Mouse (Mus musculus): Measurements from ENCODE around the gene Itgae. TPM values are rescaled to one million over a fixed set of nuclear protein-coding genes. Genes with fewer than 3 reads are reported as not detected.

Itgae gene
- total and polyA plus RNA-seq, 2 experiments from 2014 or later, result 0.10 TPM; not detected in 1

- Histone ChIP-seq H3K4me2 (ENCODE audit: low read depth, low read length, poor library complexity, severe bottlenecking) (no peak overlapping the region), H3K4me3 (ENCODE audit: low read depth, low read length) (no peak overlapping the region), H3K27ac (ENCODE audit: low read depth, low read length) (no peak overlapping the region), H3K27me3 (ENCODE audit: insufficient read depth, low read length) (no peaks in the 10 kb centered on the region), H3K4me1 (ENCODE audit: insufficient read depth, low read length) (0 out of 2 replicates have a peak, but pooled peaks cover 4% of the 10 kb centered on the region), H3K9me3 (ENCODE audit: low read length) (no peaks in the 10 kb centered on the region), H3K9ac (replicated peaks; ENCODE audit: low read length, poor library complexity, severe bottlenecking) (no peak overlapping the region), H3K36me3 (ENCODE audit: insufficient read depth, low read length) (no peaks in the 10 kb centered on the region)
- TF ChIP-seq CTCF (IDR thresholded peaks at IDR 0.05), result no peak
- no peak for DNase-seq (ENCODE audit: low spot score)
- no peak for ATAC-seq (ENCODE audit: low FRiP score)
- 92% methylated on average over 5 of the region's 5 CpGs for WGBS
These were observed 43.8 kb downstream of the Itgae start for GRCm38 (mm10) chr11:73134222-73134621.

DNA sequence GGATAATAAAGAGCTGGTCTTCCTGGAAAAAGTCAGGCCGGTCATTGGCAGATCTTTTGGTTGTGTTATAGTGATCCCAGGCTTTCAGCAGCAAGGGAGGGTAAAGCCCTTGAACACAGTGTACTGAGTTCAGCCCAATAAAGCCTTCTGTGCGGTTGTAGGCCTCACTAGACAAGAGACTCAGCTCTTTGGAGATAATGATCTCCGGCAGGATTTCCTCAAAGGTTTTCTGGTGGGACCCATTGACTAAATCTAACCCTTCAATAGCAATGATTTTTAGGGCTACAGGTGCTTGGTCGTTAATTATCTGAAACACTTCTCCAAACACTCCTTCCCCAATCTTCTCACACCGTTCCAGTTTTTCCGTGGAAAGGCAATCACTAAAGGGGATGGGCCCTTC is 46.2 kb downstream of the Itgae start:
- 94% methylated on average over 6 of the region's 6 CpGs for WGBS

DNA sequence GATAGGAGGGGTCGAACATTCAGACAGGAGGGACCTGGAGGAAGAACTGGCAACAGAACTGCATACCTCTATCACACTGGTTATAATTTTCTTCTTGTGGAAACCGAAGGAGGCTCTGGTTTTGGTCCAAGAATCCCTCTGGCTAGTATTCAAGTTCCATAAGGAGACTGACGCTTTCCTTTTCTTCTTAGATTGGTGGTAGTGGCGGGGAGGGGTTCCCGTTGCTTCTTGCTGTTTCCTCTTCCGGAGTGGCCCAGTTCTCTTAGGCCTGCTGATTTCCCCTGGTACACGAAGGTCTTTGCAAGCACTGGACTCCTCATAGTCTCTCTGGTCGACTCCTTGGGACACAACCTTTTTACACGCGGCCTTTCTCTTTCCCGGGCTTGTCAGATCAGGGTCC is 46.7 kb downstream of the Itgae start:
- ATAC-seq (ENCODE audit: low FRiP score), result no peak

More for the DNA sequence above, 46.2 kb downstream of the Itgae start:
- H3K9ac ChIP-seq (replicated peaks; ENCODE audit: low read length, poor library complexity, severe bottlenecking), result no peak overlapping the region
- peak overlapping the region; percentile 85; the same call in 1 of the 2 replicates for H3K4me2 ChIP-seq (ENCODE audit: low read depth, low read length, poor library complexity, severe bottlenecking)
- no peak for TF ChIP-seq CTCF (IDR thresholded peaks at IDR 0.05)
- DNase-seq (ENCODE audit: low spot score) (no peak), ATAC-seq (ENCODE audit: low FRiP score) (no peak)
- no peaks in the 10 kb centered on the region for H3K27me3 ChIP-seq (ENCODE audit: insufficient read depth, low read length)
- no peaks in the 10 kb centered on the region for H3K36me3 ChIP-seq (ENCODE audit: insufficient read depth, low read length)
- H3K27ac ChIP-seq (ENCODE audit: low read depth, low read length), result no peak overlapping the region
- H3K9me3 ChIP-seq (ENCODE audit: low read length), result no peaks in the 10 kb centered on the region
- H3K4me3 ChIP-seq (ENCODE audit: low read depth, low read length), result no peak overlapping the region
- 0 out of 2 replicates have a peak, but pooled peaks cover 4% of the 10 kb centered on the region for H3K4me1 ChIP-seq (ENCODE audit: insufficient read depth, low read length)

DNA sequence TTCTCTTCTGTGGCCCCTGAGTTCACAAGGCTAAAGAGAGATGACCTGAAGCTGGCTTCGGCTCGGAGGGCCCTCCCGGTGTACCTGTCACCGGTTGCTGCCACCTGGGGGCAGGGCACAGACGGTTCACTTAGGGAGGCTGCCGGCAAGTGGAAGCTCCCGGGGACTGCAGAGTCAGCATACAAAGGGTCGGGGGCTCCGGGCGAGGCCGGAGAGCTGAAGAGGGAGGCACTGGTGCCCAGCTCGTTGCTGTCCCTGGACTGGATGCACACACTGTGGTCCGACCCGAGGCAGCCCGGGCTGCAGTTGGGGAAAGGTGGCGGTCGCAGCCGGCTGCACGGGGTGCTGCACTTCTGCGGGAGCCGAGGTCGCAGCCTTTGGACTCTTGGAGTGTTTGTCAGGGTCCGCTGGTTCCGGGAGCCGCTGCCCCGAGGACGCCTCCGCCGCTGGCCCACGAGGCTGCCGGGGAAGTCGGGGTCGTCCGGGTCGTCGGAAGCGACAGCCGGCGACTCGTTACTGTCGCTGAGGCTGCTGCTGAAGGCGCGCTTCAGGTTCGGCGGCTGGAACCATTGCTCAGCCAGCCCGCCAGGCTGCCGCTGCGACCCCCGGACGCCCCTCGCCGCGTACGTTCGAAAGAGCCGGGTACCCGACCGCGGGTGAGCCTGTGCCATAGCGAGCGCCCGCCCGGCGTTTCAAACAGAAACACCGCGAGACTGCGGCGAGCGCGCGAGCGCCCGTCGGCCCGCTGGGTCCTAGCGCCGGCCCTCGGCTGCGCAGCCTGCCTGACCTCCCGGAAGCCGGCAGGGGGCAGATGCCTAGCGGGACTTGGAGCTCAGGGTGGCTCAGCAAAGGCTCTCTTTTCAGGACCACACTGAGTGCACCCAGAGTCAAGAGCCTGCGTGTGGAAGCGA is 47.5 kb downstream of the Itgae start, which contains the start of gene Haspin:
Gene Haspin (minus strand): TSS at position 704 of the 911 bp plus-strand sequence.
- Histone ChIP-seq H3K4me2 (ENCODE audit: low read depth, low read length, poor library complexity, severe bottlenecking) (peak within 1 kb of the TSS; percentile 85), H3K9me3 (ENCODE audit: low read length) (no peaks in the 10 kb centered on the region), H3K4me3 (ENCODE audit: low read depth, low read length) (peak within 1 kb of the TSS; percentile 68), H3K36me3 (ENCODE audit: insufficient read depth, low read length) (no peaks in the 10 kb centered on the region), H3K27ac (ENCODE audit: low read depth, low read length) (no peak within 1 kb of the TSS), H3K27me3 (ENCODE audit: insufficient read depth, low read length) (no peaks in the 10 kb centered on the region), H3K9ac (replicated peaks; ENCODE audit: low read length, poor library complexity, severe bottlenecking) (peak within 1 kb of the TSS; percentile 52), H3K4me1 (ENCODE audit: insufficient read depth, low read length) (0 out of 2 replicates have a peak, but pooled peaks cover 4% of the 10 kb centered on the region)
- DNase-seq (ENCODE audit: low spot score), result peak; percentile 90
- TF ChIP-seq CTCF (IDR thresholded peaks at IDR 0.05), result peak; percentile 93
- ATAC-seq (ENCODE audit: low FRiP score), result peak; percentile 95
- under 1% methylated on average over 84 of the region's 84 CpGs for WGBS

More for the DNA sequence above, 46.7 kb downstream of the Itgae start:
- Histone ChIP-seq H3K36me3 (ENCODE audit: insufficient read depth, low read length) (no peaks in the 10 kb centered on the region), H3K27ac (ENCODE audit: low read depth, low read length) (no peak overlapping the region), H3K9me3 (ENCODE audit: low read length) (no peaks in the 10 kb centered on the region), H3K9ac (replicated peaks; ENCODE audit: low read length, poor library complexity, severe bottlenecking) (no peak overlapping the region), H3K4me1 (ENCODE audit: insufficient read depth, low read length) (0 out of 2 replicates have a peak, but pooled peaks cover 4% of the 10 kb centered on the region), H3K27me3 (ENCODE audit: insufficient read depth, low read length) (no peaks in the 10 kb centered on the region), H3K4me3 (ENCODE audit: low read depth, low read length) (peak overlapping the region; percentile 68), H3K4me2 (ENCODE audit: low read depth, low read length, poor library complexity, severe bottlenecking) (peak overlapping the region; percentile 85)
- TF ChIP-seq CTCF (IDR thresholded peaks at IDR 0.05), result no peak
- DNase-seq (ENCODE audit: low spot score), result no peak
- WGBS, result 40% methylated on average over 11 of the region's 11 CpGs

- no peak overlapping the region for H3K4me2 ChIP-seq (ENCODE audit: low read depth, low read length, poor library complexity, severe bottlenecking)
- TF ChIP-seq CTCF (IDR thresholded peaks at IDR 0.05), result no peak
- H3K9ac ChIP-seq (replicated peaks; ENCODE audit: low read length, poor library complexity, severe bottlenecking), result no peak overlapping the region
- ATAC-seq (ENCODE audit: low FRiP score) (no peak), DNase-seq (ENCODE audit: low spot score) (no peak)
- no peaks in the 10 kb centered on the region for H3K4me1 ChIP-seq (ENCODE audit: insufficient read depth, low read length)
- H3K36me3 ChIP-seq (ENCODE audit: insufficient read depth, low read length), result no peaks in the 10 kb centered on the region
- no peaks in the 10 kb centered on the region for H3K9me3 ChIP-seq (ENCODE audit: low read length)
- no peak overlapping the region for H3K27ac ChIP-seq (ENCODE audit: low read depth, low read length)
- 56% methylated on average over 1 of the region's 1 CpGs for whole genome bisulfite sequencing
- H3K4me3 ChIP-seq (ENCODE audit: low read depth, low read length), result no peak overlapping the region
- no peaks in the 10 kb centered on the region for H3K27me3 ChIP-seq (ENCODE audit: insufficient read depth, low read length)
These were observed 53.9 kb downstream of the Itgae start for GRCm38 (mm10) chr11:73144261-73144681.

Data from midbrain, postnatal 0 days (tissue).